Mouse (Mus musculus): ENCODE data around the gene Gm17509. TPM values are rescaled to one million over a fixed set of nuclear protein-coding genes. Genes with fewer than 3 reads are reported as not detected.

Gm17509 gene
- 0.13 TPM in 1 of 2 replicates, not detected in the other for polyA plus RNA-seq (2015; fragmentation: Nextera tagmentation; extraction: Ambion mirVana)

GRCm38 (mm10) chr13:117220501-117221321 is at the start of gene Gm17509:
TSS of gene Gm17509 (minus strand) at chr13:117221075.
- H3K4me3 ChIP-seq (replicated peaks; ENCODE audit: low read length), result peak within 1 kb of the TSS; percentile 55
- no peaks in the 10 kb centered on the region for H3K9me3 ChIP-seq (replicated peaks; ENCODE audit: control insufficient read depth, low read length)
- 0 out of 2 replicates have a peak, but pooled peaks cover 6% of the 10 kb centered on the region for H3K4me1 ChIP-seq (ENCODE audit: control insufficient read depth, insufficient read depth, low read length)
- no peaks in the 10 kb centered on the region for H3K27me3 ChIP-seq (ENCODE audit: control insufficient read depth, insufficient read depth, low read length)
- ATAC-seq (ENCODE audit: insufficient read depth, low FRiP score), result peak; percentile 76
- under 1% methylated on average over 65 of the region's 67 CpGs for WGBS
- H3K4me2 ChIP-seq (ENCODE audit: low read depth, low read length), result peak within 1 kb of the TSS; percentile 98
- H3K9ac ChIP-seq (ENCODE audit: low read length), result peak within 1 kb of the TSS; percentile 72
- H3K36me3 ChIP-seq (ENCODE audit: control insufficient read depth, insufficient read depth, low read length), result no peaks in the 10 kb centered on the region
- H3K27ac ChIP-seq (ENCODE audit: low read length), result no peak within 1 kb of the TSS

- 88% methylated on average over 14 of the region's 14 CpGs for WGBS
These were observed 47.1 kb upstream of the Gm17509 start for GRCm38 (mm10) chr13:117267963-117268362.

GRCm38 (mm10) chr13:117266156-117266555 is 45.3 kb upstream of the Gm17509 start:
- Histone ChIP-seq H3K27me3 (ENCODE audit: control insufficient read depth, insufficient read depth, low read length) (no peaks in the 10 kb centered on the region), H3K4me2 (ENCODE audit: low read depth, low read length) (no peak overlapping the region), H3K36me3 (ENCODE audit: control insufficient read depth, insufficient read depth, low read length) (no peaks in the 10 kb centered on the region), H3K9me3 (replicated peaks; ENCODE audit: control insufficient read depth, low read length) (no peaks in the 10 kb centered on the region), H3K4me1 (ENCODE audit: control insufficient read depth, insufficient read depth, low read length) (no peaks in the 10 kb centered on the region), H3K27ac (ENCODE audit: low read length) (no peak overlapping the region), H3K4me3 (replicated peaks; ENCODE audit: low read length) (no peak overlapping the region), H3K9ac (ENCODE audit: low read length) (no peak overlapping the region)
- no peak for ATAC-seq (ENCODE audit: insufficient read depth, low FRiP score)
- WGBS, result 64% methylated on average over 2 of the region's 2 CpGs

More at GRCm38 (mm10) chr13:117267963-117268362, 47.1 kb upstream of the Gm17509 start:
- H3K9me3 ChIP-seq (replicated peaks; ENCODE audit: control insufficient read depth, low read length), result no peaks in the 10 kb centered on the region
- H3K27me3 ChIP-seq (ENCODE audit: control insufficient read depth, insufficient read depth, low read length), result no peaks in the 10 kb centered on the region
- H3K27ac ChIP-seq (ENCODE audit: low read length), result no peak overlapping the region
- H3K4me3 ChIP-seq (replicated peaks; ENCODE audit: low read length), result no peak overlapping the region
- no peak for ATAC-seq (ENCODE audit: insufficient read depth, low FRiP score)
- no peak overlapping the region for H3K9ac ChIP-seq (ENCODE audit: low read length)
- H3K4me1 ChIP-seq (ENCODE audit: control insufficient read depth, insufficient read depth, low read length), result no peaks in the 10 kb centered on the region
- H3K36me3 ChIP-seq (ENCODE audit: control insufficient read depth, insufficient read depth, low read length), result no peaks in the 10 kb centered on the region
- H3K4me2 ChIP-seq (ENCODE audit: low read depth, low read length), result no peak overlapping the region

- H3K4me2 ChIP-seq (ENCODE audit: low read depth, low read length), result no peak overlapping the region
- H3K4me1 ChIP-seq (ENCODE audit: control insufficient read depth, insufficient read depth, low read length), result no peaks in the 10 kb centered on the region
- H3K27ac ChIP-seq (ENCODE audit: low read length), result no peak overlapping the region
- H3K4me3 ChIP-seq (replicated peaks; ENCODE audit: low read length), result no peak overlapping the region
- no peak overlapping the region for H3K9ac ChIP-seq (ENCODE audit: low read length)
- no peak for ATAC-seq (ENCODE audit: insufficient read depth, low FRiP score)
- no peaks in the 10 kb centered on the region for H3K27me3 ChIP-seq (ENCODE audit: control insufficient read depth, insufficient read depth, low read length)
- no peaks in the 10 kb centered on the region for H3K9me3 ChIP-seq (replicated peaks; ENCODE audit: control insufficient read depth, low read length)
- WGBS, result 86% methylated on average over 4 of the region's 4 CpGs
- no peaks in the 10 kb centered on the region for H3K36me3 ChIP-seq (ENCODE audit: control insufficient read depth, insufficient read depth, low read length)
These were observed 39.8 kb upstream of the Gm17509 start for GRCm38 (mm10) chr13:117260704-117261103.

- Histone ChIP-seq H3K36me3 (ENCODE audit: control insufficient read depth, insufficient read depth, low read length) (no peaks in the 10 kb centered on the region), H3K27ac (ENCODE audit: low read length) (no peak overlapping the region), H3K4me1 (ENCODE audit: control insufficient read depth, insufficient read depth, low read length) (no peaks in the 10 kb centered on the region), H3K27me3 (ENCODE audit: control insufficient read depth, insufficient read depth, low read length) (no peaks in the 10 kb centered on the region), H3K4me2 (ENCODE audit: low read depth, low read length) (no peak overlapping the region), H3K4me3 (replicated peaks; ENCODE audit: low read length) (no peak overlapping the region), H3K9me3 (replicated peaks; ENCODE audit: control insufficient read depth, low read length) (no peaks in the 10 kb centered on the region), H3K9ac (ENCODE audit: low read length) (no peak overlapping the region)
- ATAC-seq (ENCODE audit: insufficient read depth, low FRiP score), result no peak
- whole genome bisulfite sequencing, result 79% methylated on average over 5 of the region's 5 CpGs
These were observed 21.7 kb upstream of the Gm17509 start for GRCm38 (mm10) chr13:117242621-117243020.

GRCm38 (mm10) chr13:117242063-117242462 is 21.2 kb upstream of the Gm17509 start:
- Histone ChIP-seq H3K36me3 (ENCODE audit: control insufficient read depth, insufficient read depth, low read length) (no peaks in the 10 kb centered on the region), H3K27me3 (ENCODE audit: control insufficient read depth, insufficient read depth, low read length) (no peaks in the 10 kb centered on the region), H3K9ac (ENCODE audit: low read length) (no peak overlapping the region), H3K4me1 (ENCODE audit: control insufficient read depth, insufficient read depth, low read length) (no peaks in the 10 kb centered on the region), H3K4me3 (replicated peaks; ENCODE audit: low read length) (no peak overlapping the region), H3K4me2 (ENCODE audit: low read depth, low read length) (no peak overlapping the region), H3K27ac (ENCODE audit: low read length) (no peak overlapping the region), H3K9me3 (replicated peaks; ENCODE audit: control insufficient read depth, low read length) (no peaks in the 10 kb centered on the region)
- WGBS, result 83% methylated on average over 3 of the region's 3 CpGs
- no peak for ATAC-seq (ENCODE audit: insufficient read depth, low FRiP score)

- ATAC-seq (ENCODE audit: insufficient read depth, low FRiP score), result no peak
- 83% methylated on average over 4 of the region's 4 CpGs for WGBS
These were observed 16.2 kb upstream of the Gm17509 start for GRCm38 (mm10) chr13:117237111-117237510.

GRCm38 (mm10) chr13:117235530-117236212 is 14.8 kb upstream of the Gm17509 start:
- no peak overlapping the region for H3K4me3 ChIP-seq (replicated peaks; ENCODE audit: low read length)
- H3K9me3 ChIP-seq (replicated peaks; ENCODE audit: control insufficient read depth, low read length), result no peaks in the 10 kb centered on the region
- no peaks in the 10 kb centered on the region for H3K27me3 ChIP-seq (ENCODE audit: control insufficient read depth, insufficient read depth, low read length)
- peak; percentile 84; the same call in 1 of the 2 replicates for ATAC-seq (ENCODE audit: insufficient read depth, low FRiP score)
- H3K27ac ChIP-seq (ENCODE audit: low read length), result no peak overlapping the region
- no peaks in the 10 kb centered on the region for H3K36me3 ChIP-seq (ENCODE audit: control insufficient read depth, insufficient read depth, low read length)
- 39% methylated on average over 11 of the region's 11 CpGs for WGBS
- no peak overlapping the region for H3K4me2 ChIP-seq (ENCODE audit: low read depth, low read length)
- H3K9ac ChIP-seq (ENCODE audit: low read length), result no peak overlapping the region
- no peaks in the 10 kb centered on the region; the same call in 1 of the 2 replicates for H3K4me1 ChIP-seq (ENCODE audit: control insufficient read depth, insufficient read depth, low read length)

More at GRCm38 (mm10) chr13:117237111-117237510, 16.2 kb upstream of the Gm17509 start:
- H3K27me3 ChIP-seq (ENCODE audit: control insufficient read depth, insufficient read depth, low read length), result no peaks in the 10 kb centered on the region
- no peaks in the 10 kb centered on the region for H3K36me3 ChIP-seq (ENCODE audit: control insufficient read depth, insufficient read depth, low read length)
- no peaks in the 10 kb centered on the region for H3K9me3 ChIP-seq (replicated peaks; ENCODE audit: control insufficient read depth, low read length)
- H3K4me3 ChIP-seq (replicated peaks; ENCODE audit: low read length), result no peak overlapping the region
- no peaks in the 10 kb centered on the region; the same call in 1 of the 2 replicates for H3K4me1 ChIP-seq (ENCODE audit: control insufficient read depth, insufficient read depth, low read length)
- no peak overlapping the region for H3K9ac ChIP-seq (ENCODE audit: low read length)
- no peak overlapping the region for H3K27ac ChIP-seq (ENCODE audit: low read length)
- no peak overlapping the region for H3K4me2 ChIP-seq (ENCODE audit: low read depth, low read length)

- Histone ChIP-seq H3K4me1 (ENCODE audit: control insufficient read depth, insufficient read depth, low read length) (no peaks in the 10 kb centered on the region; the same call in 1 of the 2 replicates), H3K36me3 (ENCODE audit: control insufficient read depth, insufficient read depth, low read length) (no peaks in the 10 kb centered on the region), H3K9ac (ENCODE audit: low read length) (no peak overlapping the region), H3K9me3 (replicated peaks; ENCODE audit: control insufficient read depth, low read length) (no peaks in the 10 kb centered on the region), H3K4me3 (replicated peaks; ENCODE audit: low read length) (no peak overlapping the region), H3K4me2 (ENCODE audit: low read depth, low read length) (no peak overlapping the region), H3K27me3 (ENCODE audit: control insufficient read depth, insufficient read depth, low read length) (no peaks in the 10 kb centered on the region), H3K27ac (ENCODE audit: low read length) (no peak overlapping the region)
- no peak for ATAC-seq (ENCODE audit: insufficient read depth, low FRiP score)
- WGBS, result 63% methylated on average over 7 of the region's 7 CpGs
These were observed 13.6 kb upstream of the Gm17509 start for GRCm38 (mm10) chr13:117234486-117234885.
